Mouse (Mus musculus): ENCODE measurements around the gene Wdfy3.

Wdfy3 gene

GRCm38 (mm10) chr5:102032191-102032590, 37.5 kb downstream of the Wdfy3 start:
- CTCF ChIA-PET, result interaction anchor here in 2 of 4 experiments (0.5 to 1.2 kb wide), 2 partner anchors 31 to 37 kb away, joined by 3 to 4 read pairs; no protein-coding TSS in a partner anchor
- POLR2A ChIA-PET, result interaction anchor here in 3 of 4 experiments (0.7 to 2.5 kb wide), 17 partner anchors 8 to 39 kb away, joined by 3 to 12 read pairs (median 4); partner anchors contain the start of gene Wdfy3 (in 1 of the 3)

GRCm38 (mm10) chr5:102023376-102023775, 46.3 kb downstream of the Wdfy3 start:
- ChIA-PET CTCF (interaction anchor here in 2 of 4 experiments (1.3 to 1.7 kb wide), 2 partner anchors 13 to 51 kb away, joined by 4 to 5 read pairs; no protein-coding TSS in a partner anchor), POLR2A (interaction anchor here in 3 of 4 experiments (0.6 to 4.1 kb wide), 32 partner anchors 8 to 1644 kb away, joined by 3 to 17 read pairs (median 4); no protein-coding TSS in a partner anchor)

GRCm38 (mm10) chr5:102022018-102022898, 47.5 kb downstream of the Wdfy3 start:
- POLR2A ChIA-PET, result interaction anchor here in 1 of 4 experiments (1.6 to 4.1 kb wide), 4 partner anchors 9 to 37 kb away, joined by 9 to 13 read pairs (median 10); no protein-coding TSS in a partner anchor

DNA sequence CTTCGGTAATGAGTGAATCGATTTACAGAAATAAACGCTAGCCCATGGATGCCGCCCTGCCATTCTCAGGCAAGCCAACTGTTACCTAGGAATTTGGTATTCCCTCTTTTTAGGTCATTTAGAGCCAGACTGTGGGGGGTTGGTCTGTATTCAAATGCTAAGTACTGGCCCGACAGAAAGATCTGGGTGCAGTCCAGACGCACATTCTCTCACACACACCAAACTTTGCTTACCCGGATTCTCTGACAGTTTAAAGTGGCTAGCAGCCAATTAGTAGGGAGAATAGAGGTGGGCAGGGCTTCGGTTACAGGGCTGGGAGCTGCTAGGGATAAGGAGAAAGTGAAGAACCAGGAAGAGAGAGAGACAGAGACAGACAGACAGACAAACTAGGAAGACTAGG, 55.5 kb downstream of the Wdfy3 start:
- CTCF ChIA-PET, result no interaction called here

More at GRCm38 (mm10) chr5:102022018-102022898, 47.5 kb downstream of the Wdfy3 start:
- CTCF ChIA-PET, result interaction anchor here in 2 of 4 experiments (0.8 to 1.7 kb wide), 3 partner anchors 12 to 52 kb away, joined by 3 to 5 read pairs (median 4); no protein-coding TSS in a partner anchor

GRCm38 (mm10) chr5:102013781-102014180, 55.9 kb downstream of the Wdfy3 start:
- POLR2A ChIA-PET, result interaction anchor here in 3 of 4 experiments (0.6 to 3.8 kb wide), 17 partner anchors 9 to 1538 kb away, joined by 3 to 17 read pairs (median 6); partner anchors contain the start of gene Wdfy3 (in 1 of the 3)
- CTCF ChIA-PET, result no interaction called here

More for the DNA sequence above, 55.5 kb downstream of the Wdfy3 start:
- POLR2A ChIA-PET, result interaction anchor here in 3 of 4 experiments (0.5 to 3.8 kb wide), 21 partner anchors 9 to 1683 kb away, joined by 3 to 17 read pairs (median 4); partner anchors contain the start of gene Wdfy3 (in 1 of the 3)

DNA sequence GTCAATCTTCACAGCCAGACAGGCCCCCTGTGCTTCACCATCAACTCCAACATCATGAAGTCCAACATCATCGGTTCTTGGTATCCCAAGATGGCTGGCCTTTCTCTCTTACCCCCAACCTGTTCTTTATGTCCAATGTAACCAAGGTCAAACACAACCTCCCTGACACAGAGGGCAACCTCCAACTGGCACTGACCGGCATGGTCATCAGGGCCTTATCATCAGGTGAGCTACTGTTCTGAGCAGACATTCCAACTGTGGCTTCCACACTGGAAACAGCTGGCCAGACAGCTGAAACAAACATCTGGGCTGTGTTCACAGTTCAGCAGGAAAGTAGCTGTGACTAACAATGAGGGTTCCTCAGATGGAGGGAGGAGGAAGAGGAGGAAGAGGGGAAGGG, 58.8 kb downstream of the Wdfy3 start:
- ChIA-PET CTCF (interaction anchor here in 2 of 4 experiments (0.6 to 1.3 kb wide), 2 partner anchors 10 to 12 kb away, joined by 4 read pairs; no protein-coding TSS in a partner anchor), POLR2A (interaction anchor here in 2 of 4 experiments (0.7 to 1.7 kb wide), 9 partner anchors 16 to 268 kb away, joined by 3 to 6 read pairs (median 4); no protein-coding TSS in a partner anchor)

- ChIA-PET CTCF (no interaction called here), POLR2A (interaction anchor here in 2 of 4 experiments (1.0 to 1.6 kb wide), 3 partner anchors 28 to 43 kb away, joined by 3 to 4 read pairs (median 4); no protein-coding TSS in a partner anchor)
These were observed 60.1 kb downstream of the Wdfy3 start for GRCm38 (mm10) chr5:102009606-102010005.

- POLR2A ChIA-PET, result interaction anchor here in 1 of 4 experiments (1.6 kb wide), 1 partner anchor 47 kb away, joined by 8 read pairs; no protein-coding TSS in a partner anchor
- CTCF ChIA-PET, result interaction anchor here in 1 of 4 experiments (0.7 to 1.9 kb wide), 2 partner anchors 14 to 475 kb away, joined by 3 to 8 read pairs; no protein-coding TSS in a partner anchor
These were observed 61.0 kb downstream of the Wdfy3 start for GRCm38 (mm10) chr5:102008712-102009111.

- ChIA-PET POLR2A (interaction anchor here in 3 of 4 experiments (0.5 to 2.5 kb wide), 11 partner anchors 7 to 155 kb away, joined by 3 to 13 read pairs (median 4); no protein-coding TSS in a partner anchor), CTCF (interaction anchor here in 2 of 4 experiments (0.7 to 1.1 kb wide), 2 partner anchors 11 kb away, joined by 3 to 4 read pairs; no protein-coding TSS in a partner anchor)
These were observed 63.3 kb downstream of the Wdfy3 start for GRCm38 (mm10) chr5:102006218-102006941.

GRCm38 (mm10) chr5:102003371-102003770, 66.3 kb downstream of the Wdfy3 start:
- CTCF ChIA-PET, result interaction anchor here in 1 of 4 experiments (0.7 kb wide), 1 partner anchor 53 kb away, joined by 3 read pairs; no protein-coding TSS in a partner anchor
- POLR2A ChIA-PET, result interaction anchor here in 2 of 4 experiments (0.9 to 2.5 kb wide), 9 partner anchors 8 to 60 kb away, joined by 3 to 13 read pairs (median 3); no protein-coding TSS in a partner anchor

- POLR2A ChIA-PET, result interaction anchor here in 3 of 4 experiments (0.6 to 1.4 kb wide), 7 partner anchors 9 to 73 kb away, joined by 3 to 7 read pairs (median 4); no protein-coding TSS in a partner anchor
- CTCF ChIA-PET, result interaction anchor here in 2 of 4 experiments (0.6 to 1.3 kb wide), 6 partner anchors 31 to 312 kb away, joined by 3 to 7 read pairs (median 3); partner anchors contain the start of gene Wdfy3 (in 1 of the 2)
These were observed 68.7 kb downstream of the Wdfy3 start for GRCm38 (mm10) chr5:102001026-102001425.

DNA sequence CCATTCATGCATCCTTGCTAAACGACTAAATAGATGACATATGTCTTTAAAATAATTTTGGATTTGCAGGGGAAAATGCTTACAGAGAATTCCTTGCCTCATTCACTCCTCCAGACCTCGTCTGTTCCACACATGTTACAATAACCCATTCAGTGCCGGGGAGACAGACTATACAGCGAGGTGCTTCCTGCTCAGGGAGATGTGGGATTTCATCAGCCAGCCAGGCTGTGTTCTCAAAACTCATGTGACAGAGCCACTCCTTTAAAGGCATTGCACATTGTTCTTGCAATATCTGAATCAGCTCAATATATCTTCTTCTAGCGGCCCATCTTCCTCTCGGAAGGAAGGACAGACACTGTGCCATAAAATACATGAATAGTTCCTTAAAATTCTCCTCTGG, 70.8 kb downstream of the Wdfy3 start:
- ChIA-PET POLR2A (no interaction called here), CTCF (interaction anchor here in 1 of 4 experiments (1.0 kb wide), 1 partner anchor 64 kb away, joined by 3 read pairs; no protein-coding TSS in a partner anchor)

DNA sequence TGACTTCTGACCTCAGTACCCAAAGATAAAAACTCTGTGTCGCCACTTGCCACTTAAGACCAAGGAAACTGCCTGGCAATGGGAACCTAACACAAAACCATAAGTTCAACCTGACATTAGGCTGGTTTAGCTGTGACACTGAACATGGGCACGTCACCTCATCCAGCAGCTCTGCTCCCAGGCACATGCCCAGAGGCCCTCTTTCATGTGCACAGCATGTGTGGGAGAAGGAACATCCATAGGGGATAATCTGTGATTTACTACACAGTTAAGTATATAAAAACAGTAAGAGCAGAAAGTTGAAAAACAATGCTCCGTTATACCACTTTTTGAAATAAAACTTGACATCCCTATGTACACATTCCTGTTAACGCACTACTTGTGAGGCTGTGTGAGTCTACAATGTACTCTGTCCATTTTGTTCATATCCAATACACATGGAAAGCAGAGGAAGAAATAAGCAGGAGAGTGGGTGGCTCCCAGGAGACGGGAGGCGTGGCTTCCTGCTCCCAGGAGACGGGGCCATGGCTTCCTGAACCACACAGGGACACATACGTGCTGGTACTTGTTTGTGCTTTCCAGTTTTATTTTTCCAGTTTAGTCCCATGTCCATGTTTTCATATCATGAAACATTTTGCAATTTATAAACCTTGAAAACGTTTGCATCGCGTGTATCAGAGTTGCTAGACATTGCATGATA, 73.5 kb downstream of the Wdfy3 start:
- ChIA-PET POLR2A (interaction anchor here (0.9 to 1.9 kb wide), 7 partner anchors 8 to 75 kb away, joined by 3 to 5 read pairs (median 4); partner anchors contain the start of gene Wdfy3 (in 1 of the 4)), CTCF (interaction anchor here (0.5 to 3.6 kb wide), 19 partner anchors 9 to 634 kb away, joined by 3 to 26 read pairs (median 3); partner anchors contain the start of gene Wdfy3 (in 1 of the 4))

GRCm38 (mm10) chr5:101995451-101995995, 74.2 kb downstream of the Wdfy3 start:
- ChIA-PET POLR2A (interaction anchor here in 3 of 4 experiments (1.0 to 1.9 kb wide), 7 partner anchors 9 to 76 kb away, joined by 3 to 5 read pairs (median 4); partner anchors contain the start of gene Wdfy3 (in 1 of the 3)), CTCF (interaction anchor here (0.5 to 3.6 kb wide), 27 partner anchors 9 to 633 kb away, joined by 3 to 26 read pairs (median 3); partner anchors contain the start of gene Wdfy3 (in 1 of the 4))

DNA sequence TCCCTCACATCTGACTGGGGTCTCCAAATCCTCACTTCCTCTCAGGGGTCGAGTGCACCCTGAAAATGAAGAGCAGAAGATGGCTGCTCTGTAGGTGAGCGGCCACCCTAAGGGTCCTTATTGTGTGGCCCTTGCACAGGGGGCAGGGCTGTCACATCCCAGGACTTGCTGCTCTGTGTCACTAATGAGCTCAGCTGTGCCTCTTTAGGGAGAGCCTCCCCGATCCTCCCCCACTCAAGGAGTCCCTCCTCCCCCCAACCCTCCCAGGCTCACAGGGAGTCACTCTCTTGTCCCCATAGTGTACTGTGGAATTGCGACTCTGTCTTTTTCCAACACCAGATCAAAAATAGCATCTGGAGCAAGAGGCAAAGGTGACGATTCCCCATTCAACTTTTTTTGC, 75.7 kb downstream of the Wdfy3 start:
- CTCF ChIA-PET, result interaction anchor here in 3 of 4 experiments (0.7 to 3.6 kb wide), 5 partner anchors 14 to 107 kb away, joined by 3 to 26 read pairs (median 4); no protein-coding TSS in a partner anchor
- POLR2A ChIA-PET, result interaction anchor here in 2 of 4 experiments (0.6 to 1.5 kb wide), 5 partner anchors 10 to 152 kb away, joined by 3 to 5 read pairs (median 3); no protein-coding TSS in a partner anchor

All from embryonic stem cell, embryonic (primary cell).